ENCODE assay signal across 8 mouse cellular contexts in the genomic region with DNA sequence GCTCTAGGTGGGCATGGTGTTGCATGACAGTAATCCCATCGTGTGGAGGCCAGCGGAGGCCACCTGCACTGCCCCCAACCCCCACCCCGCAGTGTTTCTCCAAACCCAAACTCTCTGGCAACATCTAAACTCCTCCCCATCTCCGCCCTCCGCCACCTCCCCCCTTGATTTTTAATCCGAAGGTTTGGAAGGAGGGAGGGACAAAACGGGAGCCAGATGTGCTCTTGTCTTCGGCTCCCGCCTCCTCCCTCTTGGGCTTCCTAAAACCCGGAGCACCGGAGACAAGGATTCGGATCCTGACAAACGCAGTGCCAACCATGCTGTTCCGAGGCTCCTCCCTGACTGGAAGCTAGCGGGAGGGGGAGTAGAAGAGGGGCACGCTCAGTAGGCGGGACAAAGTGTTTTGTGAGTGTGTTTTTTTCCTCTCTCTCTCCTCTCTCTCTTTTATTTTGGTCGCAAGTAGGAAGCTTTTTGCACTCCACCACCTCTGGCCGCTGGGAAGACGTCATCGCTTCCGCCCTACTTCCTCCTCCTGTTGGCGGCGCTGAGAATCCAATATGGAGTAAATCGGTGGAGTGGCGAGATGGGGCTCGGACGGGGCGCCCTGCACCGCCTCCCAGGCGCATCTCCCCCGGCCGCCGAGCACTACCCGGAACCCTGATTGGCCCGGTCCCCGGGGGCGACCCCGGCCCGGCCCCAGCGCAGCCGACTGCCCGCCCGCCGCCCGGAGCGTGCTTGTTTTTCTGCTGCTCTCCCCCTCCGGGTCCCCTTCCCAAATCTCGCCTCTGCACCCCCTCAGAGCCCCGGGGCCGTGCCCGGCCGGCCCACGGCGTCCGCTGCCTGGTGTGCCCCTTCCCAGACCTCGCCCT. TPM values are rescaled to one million over a fixed set of nuclear protein-coding genes. Genes with fewer than 3 reads are reported as not detected.
DNase-seq lines count a peak whose midpoint lies in the region; ATAC-seq and TF ChIP-seq lines count a peak whose summit lies in the region.

TSS of gene Spred2 (plus strand) at position 488 of the 869 bp plus-strand sequence.

- H3K9ac ChIP-seq in MEL (ENCODE audit: control insufficient read depth, low read depth, low read length, poor library complexity, severe bottlenecking): peak within 1 kb of the TSS; percentile 92
- H3K9ac ChIP-seq in forebrain, embryonic 16.5 days (replicated peaks; ENCODE audit: low read depth, low read length): peak within 1 kb of the TSS; percentile 91
- H3K9ac ChIP-seq in lung, embryonic 16.5 days (ENCODE audit: low read length): peak within 1 kb of the TSS; percentile 92

- intact Hi-C loops in heart, postnatal 36 days (cut with DNase I): loop anchor here (2.0 to 10.0 kb wide), 4 partner anchors 39 to 281 kb away; partner anchors contain the start of gene Rab1a

- under 1% methylated on average over 51 of the region's 57 CpGs for WGBS in forebrain, embryonic 16.5 days
- under 1% methylated on average over 56 of the region's 57 CpGs for WGBS in lung, embryonic 16.5 days

- ATAC-seq in forebrain, embryonic 16.5 days: peak; percentile 56
- peak; percentile 63 for ATAC-seq in lung, embryonic 16.5 days (ENCODE audit: low read depth)

- peaks cover 0 to 33% of the 10 kb centered on the region in 2 experiments; a peak in 2 of 4 replicates for H3K36me3 ChIP-seq in MEL (ENCODE audit: control insufficient read depth in 1 of 2, insufficient read depth in 2 of 2, low read length in 2 of 2)
- no peaks in the 10 kb centered on the region for H3K36me3 ChIP-seq in forebrain, embryonic 16.5 days (ENCODE audit: control insufficient read depth, insufficient read depth)
- no peaks in the 10 kb centered on the region for H3K36me3 ChIP-seq in lung, embryonic 16.5 days (ENCODE audit: control insufficient read depth, insufficient read depth, low read length)

- DNase-seq in MEL (ENCODE audit: low read depth, low spot score): peak; percentile 98
- peak; percentile 85 to 87 for DNase-seq in cerebellum, adult 18-20 months
- DNase-seq in heart, postnatal 36 days: peak; percentile 87 to 90
- peak; percentile 86 to 91 for DNase-seq in layer of hippocampus, adult 8-10 months (ENCODE audit: low spot score in 2 of 2)
- DNase-seq in ovary, postnatal 10 days (ENCODE audit: low spot score): peak; percentile 81
- DNase-seq in thymus, postnatal 10 days (ENCODE audit: low spot score in 2 of 2): peak; percentile 77 to 78

- TF ChIP-seq RAD21 in MEL (IDR thresholded peaks at IDR 0.05; ENCODE audit: low read depth, low read length): no peak

- no peak for TF ChIP-seq CTCF in MEL (IDR thresholded peaks at IDR 0.05 in 2 of 3, conservative IDR thresholded peaks at IDR 0.05 in 1 of 3; ENCODE audit: control insufficient read depth in 1 of 3, insufficient read depth in 1 of 3, low read depth in 2 of 3, low read length in 3 of 3, poor library complexity in 1 of 3, severe bottlenecking in 1 of 3)

- peaks cover 15 to 31% of the 10 kb centered on the region in 2 experiments for H3K4me1 ChIP-seq in MEL (ENCODE audit: control insufficient read depth in 1 of 2, insufficient read depth in 2 of 2, low read length in 2 of 2)
- peaks cover 21% of the 10 kb centered on the region for H3K4me1 ChIP-seq in forebrain, embryonic 16.5 days (replicated peaks; ENCODE audit: control insufficient read depth, insufficient read depth, low read length)
- H3K4me1 ChIP-seq in lung, embryonic 16.5 days (replicated peaks; ENCODE audit: control insufficient read depth, insufficient read depth, low read length): peaks cover 14% of the 10 kb centered on the region

- TF ChIP-seq POLR2A in MEL (IDR thresholded peaks at IDR 0.05; ENCODE audit: control insufficient read depth in 1 of 2, insufficient read depth in 1 of 2, low read depth in 1 of 2, low read length in 2 of 2, poor library complexity in 1 of 2): peak; percentile 64 to 77

- H3K79me2 ChIP-seq in MEL (ENCODE audit: control insufficient read depth, insufficient read depth, low read length, poor library complexity): peaks cover 52% of the 10 kb centered on the region

- peak; percentile 27 to 43; a peak in 2 of 4 replicates for TF ChIP-seq EP300 in MEL (IDR thresholded peaks at IDR 0.05; ENCODE audit: low read depth in 1 of 2, low read length in 2 of 2)

- H3K4me3 ChIP-seq in MEL (ENCODE audit: control insufficient read depth in 1 of 2, insufficient read depth in 1 of 2, low read depth in 2 of 2, low read length in 2 of 2): peak within 1 kb of the TSS; percentile 84 to 96
- peak within 1 kb of the TSS; percentile 90 for H3K4me3 ChIP-seq in forebrain, embryonic 16.5 days (replicated peaks; ENCODE audit: low read length)
- H3K4me3 ChIP-seq in lung, embryonic 16.5 days (ENCODE audit: low read length): peak within 1 kb of the TSS; percentile 89

- H3K4me2 ChIP-seq in forebrain, embryonic 16.5 days (ENCODE audit: low read length): peak within 1 kb of the TSS; percentile 63
- peak within 1 kb of the TSS; percentile 87 for H3K4me2 ChIP-seq in lung, embryonic 16.5 days (ENCODE audit: low read depth, low read length)

- H3K9me3 ChIP-seq in MEL (replicated peaks; ENCODE audit: insufficient read depth, low read length): no peaks in the 10 kb centered on the region
- H3K9me3 ChIP-seq in forebrain, embryonic 16.5 days (ENCODE audit: control insufficient read depth, low read length): no peaks in the 10 kb centered on the region
- no peaks in the 10 kb centered on the region for H3K9me3 ChIP-seq in lung, embryonic 16.5 days (ENCODE audit: control insufficient read depth, low read length)

- no peaks in the 10 kb centered on the region for H3K27me3 ChIP-seq in MEL (ENCODE audit: control insufficient read depth in 1 of 2, insufficient read depth in 2 of 2, low read length in 2 of 2)
- no peaks in the 10 kb centered on the region for H3K27me3 ChIP-seq in forebrain, embryonic 16.5 days (replicated peaks; ENCODE audit: control insufficient read depth, insufficient read depth, low read length)
- no peaks in the 10 kb centered on the region; the same call in 1 of the 2 replicates for H3K27me3 ChIP-seq in lung, embryonic 16.5 days (ENCODE audit: control insufficient read depth, insufficient read depth, low read depth, low read length)

- H3K27ac ChIP-seq in MEL (ENCODE audit: control insufficient read depth, low read depth, low read length): peak within 1 kb of the TSS; percentile 87
- peak within 1 kb of the TSS; percentile 96 for H3K27ac ChIP-seq in forebrain, embryonic 16.5 days (ENCODE audit: low read length)
- peak within 1 kb of the TSS; percentile 96 for H3K27ac ChIP-seq in lung, embryonic 16.5 days (ENCODE audit: low read length)

TF ChIP-seq in MEL, 35 proteins besides CTCF, POLR2A, EP300 and RAD21 (continues in another document):
- TF ChIP-seq ZC3H11A (IDR thresholded peaks at IDR 0.05; ENCODE audit: low read depth, low read length): no peak
- peak; percentile 15; the same call in 1 of the 2 replicates for TF ChIP-seq RCOR1 (IDR thresholded peaks at IDR 0.05; ENCODE audit: low read depth, low read length)
- TF ChIP-seq MXI1 (IDR thresholded peaks at IDR 0.05; ENCODE audit: low read depth, low read length): peak; percentile 92
- no peak for TF ChIP-seq E2F4 (IDR thresholded peaks at IDR 0.05; ENCODE audit: borderline replicate concordance, low read depth, low read length)
- no peak for TF ChIP-seq GABPA (IDR thresholded peaks at IDR 0.05; ENCODE audit: low read depth, low read length)
- 0 out of 2 replicates have a peak, but pooled peaks have one; percentile 45 for TF ChIP-seq ZKSCAN1 (IDR thresholded peaks at IDR 0.05; ENCODE audit: low read depth, low read length)
- peak; percentile 86 for TF ChIP-seq ETS1 (IDR thresholded peaks at IDR 0.05; ENCODE audit: low read depth, low read length)
- TF ChIP-seq CHD2 (IDR thresholded peaks at IDR 0.05; ENCODE audit: low read length): peak; percentile 55
- TF ChIP-seq GATA1 (IDR thresholded peaks at IDR 0.05; ENCODE audit: low read depth, low read length): 0 out of 2 replicates have a peak, but pooled peaks have one; percentile 26
- peak; percentile 83 for TF ChIP-seq TBP (IDR thresholded peaks at IDR 0.05; ENCODE audit: low read depth, low read length)
- 0 out of 2 replicates have a peak, but pooled peaks have one; percentile 8 for TF ChIP-seq USF1 (IDR thresholded peaks at IDR 0.05; ENCODE audit: low read depth, low read length)
- no peak for TF ChIP-seq MYB (IDR thresholded peaks at IDR 0.05; ENCODE audit: low read depth, low read length)
- TF ChIP-seq BHLHE40 (IDR thresholded peaks at IDR 0.05; ENCODE audit: borderline replicate concordance, low read depth, low read length): 0 out of 2 replicates have a peak, but pooled peaks have one; percentile 33
- TF ChIP-seq UBTF (IDR thresholded peaks at IDR 0.05; ENCODE audit: borderline replicate concordance, insufficient read depth, low read depth, low read length): 0 out of 2 replicates have a peak, but pooled peaks have one; percentile 5
- TF ChIP-seq KAT2A (conservative IDR thresholded peaks at IDR 0.05; ENCODE audit: low read depth, low read length): no peak; the same call in 1 of the 2 replicates
- no peak for TF ChIP-seq MAFK (IDR thresholded peaks at IDR 0.05; ENCODE audit: borderline replicate concordance, low read depth, low read length)
- TF ChIP-seq TCF12 (IDR thresholded peaks at IDR 0.05; ENCODE audit: low read depth, low read length): 0 out of 2 replicates have a peak, but pooled peaks have one; percentile 47
- 0 out of 2 replicates have a peak, but pooled peaks have one; percentile 18 for TF ChIP-seq NRF1 (IDR thresholded peaks at IDR 0.05; ENCODE audit: insufficient read depth, low read depth, low read length, poor library complexity, severe bottlenecking)
- peak; percentile 94 for TF ChIP-seq JUND (IDR thresholded peaks at IDR 0.05; ENCODE audit: low read depth, low read length)
- TF ChIP-seq TAL1 (IDR thresholded peaks at IDR 0.05; ENCODE audit: low read length): no peak
- TF ChIP-seq ELF1 (IDR thresholded peaks at IDR 0.05; ENCODE audit: low read depth, low read length): peak; percentile 82
- TF ChIP-seq ZNF384 (IDR thresholded peaks at IDR 0.05; ENCODE audit: low read depth, low read length): peak; percentile 81
- no peak for TF ChIP-seq USF2 (IDR thresholded peaks at IDR 0.05; ENCODE audit: borderline replicate concordance in 1 of 2, insufficient read depth in 1 of 2, low read depth in 1 of 2, low read length in 2 of 2)
- TF ChIP-seq CHD1 (IDR thresholded peaks at IDR 0.05; ENCODE audit: low read depth, low read length): no peak
- no peak for TF ChIP-seq SMC3 (IDR thresholded peaks at IDR 0.05; ENCODE audit: low read depth, low read length)

RNA-seq across cellular contexts. Expression of gene Spred2, which starts in this region (rescaled TPM):
- 7.8 and 10.8 TPM in 2 replicates for total RNA-seq in MEL (2012; rRNA removed)
- polyA plus RNA-seq in MEL (2012; ENCODE audit: insufficient read depth in 1 of 2, insufficient read length in 2 of 2, low read depth in 1 of 2, low replicate concordance in 2 of 2, missing spikeins in 1 of 2): 10 to 100 TPM; 25.9 to 76.0 TPM
- polyA plus RNA-seq in forebrain, embryonic 16.5 days (2015; fragmentation: Nextera tagmentation; extraction: Ambion mirVana): 8.4 TPM in 2 replicates
- total RNA-seq in heart, postnatal 36 days (2021): 10 to 100 TPM; 23.4 to 28.4 TPM
- total RNA-seq in layer of hippocampus, adult 8-10 months (2022): 10 to 100 TPM; 79.4 to 96.5 (median 88.6) TPM
- polyA plus RNA-seq in lung, embryonic 16.5 days (2015; fragmentation: Nextera tagmentation; extraction: Ambion mirVana): 4.5 and 5.7 TPM in 2 replicates

Comparison
In these comparisons a context has a peak if more than half of its experiments do, and no peak if none do; other contexts are left out.
1. Peak in every context shown above with its lines: DNase-seq, ATAC-seq, H3K4me3 ChIP-seq and H3K27ac ChIP-seq.